8 mouse cellular contexts compared by ENCODE assay signal in genomic region chr7:74423928-74424850, GRCm38 (mm10).
DNase-seq lines count a peak whose midpoint lies in the region; ATAC-seq lines count a peak whose summit lies in the region.

No protein-coding gene starts in this region.

- DNase-seq in embryonic facial prominence, embryonic 11.5 days (ENCODE audit: low spot score) = peak; percentile 12
- DNase-seq in embryonic facial prominence, embryonic 10.5 days (ENCODE audit: low spot score) = no peak
- DNase-seq in urinary bladder, postnatal 36 days (ENCODE audit: low spot score in 2 of 2) = peak; percentile 24 to 53
- DNase-seq in urinary bladder, adult 2 months (ENCODE audit: low spot score) = no peak
- DNase-seq in kidney, adult 18-20 months = peak; percentile 68
- no peak for DNase-seq in frontal cortex, postnatal 25 days (ENCODE audit: low spot score in 2 of 2)
- DNase-seq in gastrocnemius, postnatal 4 days (ENCODE audit: low spot score in 2 of 2) = no peak

- H3K4me3 ChIP-seq in embryonic facial prominence, embryonic 11.5 days (ENCODE audit: low read depth, low read length) = no peak overlapping the region
- no peak overlapping the region for H3K4me3 ChIP-seq in embryonic facial prominence, embryonic 10.5 days

- no peaks in the 10 kb centered on the region for H3K27me3 ChIP-seq in embryonic facial prominence, embryonic 11.5 days (ENCODE audit: control insufficient read depth, insufficient read depth, low read length)
- H3K27me3 ChIP-seq in embryonic facial prominence, embryonic 10.5 days (replicated peaks; ENCODE audit: low read depth, poor library complexity, severe bottlenecking) = no peaks in the 10 kb centered on the region

- WGBS in embryonic facial prominence, embryonic 11.5 days = 63% methylated on average over 9 of the region's 9 CpGs
- 73% methylated on average over 9 of the region's 9 CpGs for WGBS in embryonic facial prominence, embryonic 10.5 days

- H3K9ac ChIP-seq in embryonic facial prominence, embryonic 11.5 days (replicated peaks; ENCODE audit: low read length) = no peak overlapping the region

- H3K36me3 ChIP-seq in embryonic facial prominence, embryonic 11.5 days (replicated peaks; ENCODE audit: control insufficient read depth, insufficient read depth, low read depth, low read length) = no peaks in the 10 kb centered on the region
- no peaks in the 10 kb centered on the region for H3K36me3 ChIP-seq in embryonic facial prominence, embryonic 10.5 days (replicated peaks)

- no peak for ATAC-seq in embryonic facial prominence, embryonic 11.5 days (replicated peaks; ENCODE audit: insufficient number of reproducible peaks, low FRiP score, low TSS enrichment, low read depth)
- peak; percentile 81 for ATAC-seq in megakaryocyte progenitor cell, adult 5-6 weeks (replicated peaks; ENCODE audit: poor library complexity)

- H3K4me2 ChIP-seq in embryonic facial prominence, embryonic 11.5 days (ENCODE audit: low read depth, low read length) = no peak overlapping the region

- peaks cover 3% of the 10 kb centered on the region for H3K4me1 ChIP-seq in embryonic facial prominence, embryonic 11.5 days (ENCODE audit: control insufficient read depth, insufficient read depth, low read length)
- peaks cover 20% of the 10 kb centered on the region for H3K4me1 ChIP-seq in embryonic facial prominence, embryonic 10.5 days

- no peaks in the 10 kb centered on the region for H3K9me3 ChIP-seq in embryonic facial prominence, embryonic 11.5 days (replicated peaks; ENCODE audit: control insufficient read depth, low read length)
- H3K9me3 ChIP-seq in embryonic facial prominence, embryonic 10.5 days = no peaks in the 10 kb centered on the region

- no peak overlapping the region for H3K27ac ChIP-seq in embryonic facial prominence, embryonic 11.5 days (replicated peaks; ENCODE audit: low read depth, low read length)
- no peak overlapping the region for H3K27ac ChIP-seq in embryonic facial prominence, embryonic 10.5 days (replicated peaks)

Comparison
In these comparisons a context has a peak if more than half of its experiments do, and no peak if none do; other contexts are left out.
1. DNase-seq: peak in embryonic facial prominence, embryonic 11.5 days (single experiment), urinary bladder, postnatal 36 days (2 of 2) and kidney, adult 18-20 months (single experiment); none in embryonic facial prominence, embryonic 10.5 days (single experiment), urinary bladder, adult 2 months (single experiment), frontal cortex, postnatal 25 days (0 of 2) and gastrocnemius, postnatal 4 days (0 of 2).